Mouse (Mus musculus) forelimb bud, embryonic 11.5 days (tissue): Measurements from ENCODE around the gene Appbp2.

Experiments
- DNase-seq: peaks from one replicate; pipeline ENCODE4 v3.0.0-alpha.2; 2012; ENCODE audit warnings: low read depth, low spot score

Gene Appbp2

DNA sequence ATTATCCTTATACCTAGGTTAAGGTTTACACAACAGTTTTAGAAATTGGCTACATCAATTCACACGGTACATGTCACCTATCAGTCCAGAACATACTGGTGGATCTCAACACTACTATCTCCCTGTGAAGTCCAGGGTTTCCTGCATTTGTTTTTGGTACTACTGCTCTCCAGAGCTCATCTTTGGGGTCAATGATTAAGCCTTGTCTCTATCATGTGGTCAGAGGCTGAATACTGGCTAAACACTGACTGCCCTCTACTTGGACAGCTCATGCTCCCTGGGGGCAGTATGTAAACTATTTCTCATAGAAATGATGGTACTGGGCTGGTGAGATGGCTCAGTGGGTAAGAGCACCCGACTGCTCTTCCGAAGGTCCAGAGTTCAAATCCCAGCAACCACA lies 11.7 kb downstream of the Appbp2 start:
- DNase-seq, result no peak

DNA sequence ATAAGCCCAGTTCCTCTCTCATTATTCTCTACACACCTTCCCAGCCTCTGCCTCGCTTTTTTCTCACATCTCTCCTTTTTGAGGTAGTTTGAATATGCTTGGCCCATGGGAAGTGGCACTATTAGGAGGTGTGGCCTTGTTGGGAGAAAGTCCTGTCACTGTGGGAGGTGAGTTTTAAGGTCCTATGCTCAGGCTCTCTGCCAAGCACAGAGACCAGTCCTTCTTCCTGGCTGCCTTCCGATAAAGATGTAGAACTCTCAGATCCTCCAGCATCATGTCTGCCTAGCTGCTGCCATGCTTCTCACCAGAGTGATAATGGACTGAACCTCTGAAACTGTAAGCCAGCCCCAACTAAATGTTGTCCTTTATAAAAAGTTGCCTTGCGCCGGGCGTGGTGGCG lies 12.4 kb downstream of the Appbp2 start:
- no peak for DNase-seq

DNA sequence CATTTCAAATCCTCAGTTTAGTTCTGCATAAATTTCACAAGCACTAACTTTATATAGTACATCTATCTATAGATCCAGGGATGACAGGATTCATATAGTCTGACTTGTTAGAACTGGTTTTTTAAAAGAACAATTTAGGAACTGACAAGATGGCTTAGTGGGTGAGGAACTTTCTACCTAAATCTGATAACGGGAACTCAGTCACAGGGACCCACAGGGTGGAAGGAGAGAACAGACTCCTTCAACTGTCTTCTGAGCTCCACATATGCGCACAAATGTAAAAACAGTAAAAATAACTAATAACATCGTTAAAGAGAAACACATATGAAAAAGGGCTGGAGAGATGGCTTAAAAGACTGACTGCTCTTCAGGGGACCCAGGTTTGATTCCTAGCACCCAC lies 15.9 kb downstream of the Appbp2 start:
- DNase-seq, result no peak

DNA sequence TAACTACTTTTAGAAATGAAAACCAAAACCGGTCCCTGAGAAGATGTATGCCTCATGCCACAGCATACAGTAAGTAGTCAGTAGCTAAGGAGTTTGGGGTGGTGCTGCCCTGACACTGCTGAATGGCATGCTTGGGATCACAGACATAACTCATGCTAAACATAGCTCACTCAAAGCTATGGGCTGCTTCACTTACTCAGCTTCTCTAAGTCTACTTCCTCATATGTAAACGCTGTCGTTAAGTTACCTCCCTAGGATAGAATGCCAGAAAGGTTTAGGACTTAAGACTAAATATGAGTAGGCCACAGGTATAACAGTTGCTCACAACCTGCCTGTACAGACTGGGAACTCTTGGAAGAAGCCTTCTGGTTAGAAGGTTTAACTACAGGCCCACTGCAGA lies 20.3 kb downstream of the Appbp2 start:
- DNase-seq, result no peak

DNA sequence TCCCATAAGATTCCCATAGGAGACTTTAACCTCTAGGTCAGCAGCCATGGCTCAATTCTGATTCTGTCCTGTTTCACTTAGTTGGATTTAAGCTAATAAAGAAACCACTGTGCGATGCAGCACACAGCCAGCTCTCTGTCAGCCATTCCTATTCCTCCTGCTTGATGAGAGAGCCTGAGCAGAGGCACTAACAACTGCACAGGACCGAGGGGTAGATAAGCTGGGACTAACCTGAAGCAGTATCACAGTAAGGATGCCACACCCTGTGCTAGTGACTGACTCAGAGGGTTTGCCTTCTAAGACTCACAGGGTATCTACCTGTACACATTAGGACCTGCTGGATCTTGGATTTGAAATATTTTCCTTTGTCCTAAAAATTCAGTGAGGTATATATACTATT lies 21.7 kb downstream of the Appbp2 start:
- no peak for DNase-seq

DNA sequence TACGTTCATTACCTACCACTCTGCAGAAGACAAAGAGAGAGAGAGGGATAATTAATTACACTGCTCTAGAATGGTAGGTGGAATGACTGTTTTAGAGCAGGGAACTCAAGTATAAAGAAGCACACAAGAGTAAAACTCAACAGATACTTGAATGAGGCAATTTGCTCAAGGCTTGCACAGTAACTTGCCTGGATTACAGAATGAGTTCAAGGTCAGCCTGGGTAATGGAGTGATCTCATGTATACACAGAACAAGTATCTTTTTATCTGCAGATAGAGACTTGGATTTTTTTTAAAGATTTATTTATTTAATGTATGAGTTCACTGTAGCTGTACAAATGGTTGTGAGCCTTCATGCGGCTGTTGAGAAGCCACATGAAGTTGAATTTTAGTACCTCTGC lies 23.8 kb downstream of the Appbp2 start:
- no peak for DNase-seq

DNA sequence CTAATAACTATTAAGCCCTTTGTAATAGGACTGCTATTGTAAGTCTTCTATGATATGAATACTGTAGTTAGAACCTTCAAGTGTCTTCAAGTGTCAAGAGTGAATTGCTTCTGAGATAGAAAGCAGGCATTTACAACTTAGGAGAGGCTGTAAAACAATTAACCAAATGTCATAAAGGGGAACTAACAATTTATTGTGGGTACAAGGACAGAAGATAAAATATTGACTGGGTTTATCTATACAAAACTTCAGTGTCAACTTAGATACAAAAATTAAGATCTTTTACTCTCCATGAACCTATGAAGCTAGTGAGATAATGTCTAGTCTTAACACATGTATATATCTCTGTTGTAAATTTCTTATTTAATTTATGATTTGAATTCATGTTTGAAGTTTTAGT lies 28.7 kb downstream of the Appbp2 start:
- DNase-seq, result no peak

DNA sequence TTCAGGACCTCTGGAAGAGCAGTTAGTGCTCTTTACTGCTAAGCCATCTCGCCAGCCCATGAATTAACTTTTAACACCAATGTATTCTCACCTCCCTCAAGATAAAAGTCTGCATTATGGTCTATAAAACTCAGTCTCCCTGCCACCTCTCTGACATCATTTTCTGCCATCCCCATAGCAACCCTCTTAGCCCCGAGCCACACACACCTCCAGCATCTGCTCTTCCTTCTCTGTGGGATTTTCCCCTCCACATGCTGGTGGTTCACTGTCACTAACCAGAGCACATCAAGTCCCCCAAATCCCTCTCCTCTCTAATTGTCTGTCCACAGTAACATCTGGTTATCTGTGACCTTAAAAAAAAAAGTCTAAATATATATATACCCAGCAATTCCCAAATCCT lies 36.0 kb downstream of the Appbp2 start:
- DNase-seq, result no peak

DNA sequence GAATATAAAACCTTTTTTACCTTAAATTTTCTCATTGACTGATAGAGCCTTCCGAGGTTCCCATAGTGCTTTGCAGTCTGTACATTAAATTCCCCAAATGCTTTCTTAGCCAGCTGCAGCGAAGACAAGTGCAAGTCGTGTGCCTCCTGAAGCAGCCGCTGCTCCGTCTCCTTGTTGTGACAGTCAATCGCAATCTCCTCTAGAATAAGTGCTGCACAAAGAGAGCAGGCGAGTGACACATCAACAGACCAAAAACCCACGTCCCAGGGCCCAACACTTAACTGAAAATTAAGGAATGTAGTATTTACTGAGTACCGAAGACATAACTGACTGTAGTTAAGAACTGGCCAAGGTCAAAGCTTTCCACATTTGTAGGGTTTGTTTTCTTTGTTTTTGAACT lies 38.9 kb downstream of the Appbp2 start:
- no peak for DNase-seq

DNA sequence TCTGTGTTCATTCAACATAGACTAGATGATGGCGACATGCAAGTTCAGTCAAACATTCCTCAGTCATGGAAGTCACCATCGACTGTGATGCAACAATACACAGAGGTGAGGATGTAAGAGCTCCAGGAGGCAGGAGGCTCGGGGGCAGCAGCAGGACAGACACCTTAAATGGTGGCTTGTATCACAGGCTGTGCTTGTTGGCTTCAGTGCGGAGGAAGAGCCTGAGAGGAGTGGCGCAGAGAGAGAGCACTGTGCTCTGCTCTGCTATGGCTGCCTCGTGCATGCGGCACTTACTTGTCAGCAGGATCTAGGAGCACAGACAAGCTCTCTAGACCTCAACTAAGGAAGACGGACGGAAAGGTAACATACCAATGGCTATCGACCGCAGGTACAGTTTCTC lies 40.7 kb downstream of the Appbp2 start:
- DNase-seq, result no peak

DNA sequence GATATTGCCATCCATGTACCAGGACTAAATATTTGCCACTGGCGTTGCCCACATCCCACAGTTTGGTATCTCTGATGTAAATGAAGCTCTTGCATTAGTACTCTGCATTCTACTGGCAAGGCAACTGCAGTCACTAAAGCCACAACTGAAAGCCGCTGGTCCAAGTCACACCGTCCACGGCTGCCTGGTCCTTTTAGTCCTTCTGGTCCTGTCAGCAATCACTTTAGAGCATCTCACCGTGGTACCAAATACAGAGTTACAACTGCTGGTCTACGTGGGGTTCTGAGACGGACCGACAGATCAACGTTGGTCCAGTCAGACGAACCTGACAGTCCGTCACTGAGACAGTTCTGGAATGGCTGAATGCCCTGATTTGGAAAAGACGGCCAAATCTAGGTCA lies 44.2 kb downstream of the Appbp2 start:
- DNase-seq, result no peak

DNA sequence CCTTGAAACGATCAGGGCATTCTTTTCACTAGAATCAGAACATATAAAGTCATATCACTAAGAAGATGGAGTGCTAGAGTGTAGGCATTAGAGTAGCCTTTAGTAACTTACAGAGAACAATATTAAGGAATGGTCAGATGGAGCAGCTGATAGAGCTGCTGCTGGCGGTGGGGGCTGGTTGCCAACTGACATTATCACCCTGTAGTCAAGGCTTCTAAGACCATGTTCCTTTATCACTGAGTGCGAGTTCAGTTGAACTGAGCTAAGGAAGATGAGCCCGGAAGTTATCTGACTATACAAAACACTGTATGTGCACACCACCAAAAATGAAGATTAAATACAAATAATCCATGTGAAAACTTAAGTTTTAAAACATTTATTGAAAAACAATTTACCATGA lies 45.8 kb downstream of the Appbp2 start:
- DNase-seq, result no peak

DNA sequence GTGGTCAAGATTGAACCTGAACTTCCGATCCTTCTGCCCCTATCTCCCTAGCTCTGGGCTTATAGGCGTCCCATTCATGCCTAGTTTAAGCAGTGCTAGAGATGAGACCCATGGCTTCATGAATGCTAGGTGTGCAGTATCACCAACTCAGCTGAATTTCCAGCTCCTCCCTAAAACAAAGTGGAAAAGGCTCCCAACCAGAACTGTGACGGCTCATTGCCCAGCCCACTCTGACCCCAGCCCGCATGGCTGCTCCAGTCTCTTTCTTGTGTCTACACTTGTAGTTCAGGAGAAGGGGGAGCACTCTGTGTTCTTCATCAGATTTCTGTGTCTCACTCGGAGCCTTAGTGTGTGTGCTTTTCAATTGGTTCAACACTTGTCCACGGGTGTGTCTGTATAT lies 50.1 kb downstream of the Appbp2 start:
- no peak for DNase-seq

DNA sequence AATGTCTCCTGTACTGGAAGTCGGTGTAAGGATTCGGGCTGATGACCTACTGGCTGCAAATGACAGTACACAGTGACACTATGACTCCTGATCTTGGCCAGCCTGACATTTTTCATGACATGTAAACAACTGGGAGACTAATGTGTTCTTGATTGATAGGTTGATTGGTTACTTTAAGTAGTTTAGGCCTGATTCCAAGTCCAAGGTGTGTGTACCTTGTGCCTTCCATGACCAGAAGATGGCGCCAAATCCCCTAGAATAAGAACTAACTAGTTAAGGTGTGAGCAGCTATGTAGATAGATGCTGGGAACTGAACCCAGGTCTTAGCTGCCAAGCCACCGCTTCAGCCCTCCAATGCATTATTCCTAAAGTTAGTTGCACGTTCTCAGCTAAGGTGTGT lies 50.8 kb downstream of the Appbp2 start:
- peak; percentile 50 for DNase-seq

DNA sequence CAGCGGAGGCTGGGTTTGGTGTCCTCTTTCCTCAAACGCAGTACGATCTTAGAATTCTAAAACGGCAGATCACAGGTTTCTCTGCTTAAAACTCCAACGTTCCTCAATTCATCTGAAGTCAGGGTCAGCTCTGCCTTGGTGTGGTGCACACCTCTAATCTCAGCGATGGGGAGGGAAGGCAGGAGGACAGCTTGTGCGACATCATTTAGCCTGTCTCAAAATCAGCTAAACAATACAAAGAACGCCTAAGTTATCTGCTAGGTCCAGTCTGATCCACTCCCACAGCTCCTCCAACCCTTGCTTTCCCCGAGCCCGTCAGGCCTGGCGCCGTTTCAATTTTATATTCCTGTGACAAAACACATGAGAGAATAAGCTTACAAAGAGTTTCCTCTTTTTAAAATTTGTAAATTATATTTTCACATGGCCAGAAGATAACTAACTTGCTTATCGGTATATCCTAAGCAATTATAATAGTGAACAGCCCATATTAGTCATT lies 51.6 kb downstream of the Appbp2 start:
- DNase-seq, result no peak

DNA sequence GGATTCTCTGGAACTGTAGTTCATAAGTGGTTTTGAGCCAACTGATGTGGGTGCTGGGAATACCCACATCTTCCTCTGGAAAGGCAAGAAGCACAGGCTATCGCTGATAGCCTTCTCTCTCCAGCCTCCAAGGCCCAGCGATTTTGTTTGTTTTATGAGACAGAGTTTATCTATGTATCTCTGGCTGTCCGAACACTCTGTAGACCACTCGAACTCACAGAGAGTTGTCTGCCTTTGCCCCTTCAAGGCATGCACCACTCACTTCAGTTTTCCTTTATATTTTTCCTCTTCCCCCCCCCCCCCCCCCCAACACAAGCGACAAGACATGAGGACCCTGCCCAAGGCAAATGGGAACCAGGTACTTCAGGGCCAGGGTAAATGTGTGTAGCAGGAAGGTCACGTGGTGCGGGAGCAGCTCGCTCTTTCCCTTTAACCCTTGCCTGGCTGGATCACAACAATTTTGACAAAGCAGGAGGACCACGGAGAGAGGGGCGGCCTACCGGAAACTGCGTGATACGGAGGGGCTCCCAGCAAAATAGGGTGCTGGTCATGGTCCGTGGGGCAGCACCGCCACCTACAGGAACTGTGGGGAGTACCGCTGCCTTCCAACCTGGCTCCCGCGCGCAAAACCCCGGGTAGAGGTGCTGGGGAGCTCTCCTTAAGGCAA lies 52.2 kb downstream of the Appbp2 start:
- peak; percentile 89 for DNase-seq

DNA sequence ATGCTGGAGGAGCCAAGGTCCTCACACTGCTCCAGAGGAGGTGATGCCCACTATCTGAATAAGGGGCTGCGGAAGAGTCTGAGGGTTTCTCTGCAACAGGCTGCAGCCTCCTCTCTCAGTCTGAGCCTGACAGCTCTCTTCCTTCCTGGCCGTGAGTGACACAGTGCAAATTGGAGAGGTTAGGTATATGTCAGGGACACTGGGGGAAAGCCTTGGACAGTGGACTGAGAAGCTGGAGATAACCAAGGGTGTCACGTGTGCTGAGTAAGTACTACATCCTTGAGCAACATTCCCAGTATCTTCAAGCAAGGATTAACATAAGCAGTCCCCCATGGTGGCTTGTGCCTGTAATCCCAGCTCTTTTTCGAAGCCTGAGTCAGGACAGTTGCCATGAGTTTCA lies 56.5 kb downstream of the Appbp2 start:
- no peak for DNase-seq

DNA sequence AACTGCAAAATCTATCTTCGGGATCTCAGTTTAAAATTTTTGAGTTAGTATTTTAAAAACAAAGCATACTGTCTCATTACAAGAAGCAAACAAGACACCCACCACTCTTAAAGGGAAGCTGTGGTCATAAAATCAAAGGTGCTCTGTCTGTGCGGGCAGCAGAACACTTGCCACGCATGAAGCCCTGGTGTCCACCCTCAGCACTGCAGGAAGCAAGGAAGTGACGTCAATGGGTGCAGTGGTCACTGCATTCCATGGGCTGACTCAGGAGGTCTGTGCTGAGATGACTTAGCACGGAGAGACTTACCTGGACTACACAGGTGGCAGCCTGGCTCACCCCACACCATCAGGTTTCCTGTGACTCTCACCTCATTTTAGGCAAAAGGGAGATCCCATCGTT lies 57.2 kb downstream of the Appbp2 start:
- DNase-seq, result no peak

DNA sequence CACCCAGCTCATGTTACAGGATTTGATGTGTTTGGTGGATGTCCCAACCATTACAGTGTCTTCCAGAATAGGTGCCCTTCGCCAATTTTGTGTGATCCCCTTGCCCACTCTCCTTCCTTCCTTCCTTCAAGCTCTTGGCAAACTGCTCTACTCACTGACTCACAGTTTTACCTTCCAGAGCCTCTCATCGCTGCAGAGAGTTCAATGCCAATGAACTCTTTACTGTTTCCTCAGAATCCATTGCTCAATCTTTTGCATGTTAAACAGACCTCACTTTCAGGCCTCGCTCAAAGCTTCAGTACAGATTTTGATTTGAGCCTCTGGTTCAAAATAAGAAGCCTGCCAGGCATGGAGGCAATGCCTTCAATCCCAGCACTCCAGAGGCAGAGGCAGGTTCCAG lies 59.0 kb downstream of the Appbp2 start:
- DNase-seq, result no peak

DNA sequence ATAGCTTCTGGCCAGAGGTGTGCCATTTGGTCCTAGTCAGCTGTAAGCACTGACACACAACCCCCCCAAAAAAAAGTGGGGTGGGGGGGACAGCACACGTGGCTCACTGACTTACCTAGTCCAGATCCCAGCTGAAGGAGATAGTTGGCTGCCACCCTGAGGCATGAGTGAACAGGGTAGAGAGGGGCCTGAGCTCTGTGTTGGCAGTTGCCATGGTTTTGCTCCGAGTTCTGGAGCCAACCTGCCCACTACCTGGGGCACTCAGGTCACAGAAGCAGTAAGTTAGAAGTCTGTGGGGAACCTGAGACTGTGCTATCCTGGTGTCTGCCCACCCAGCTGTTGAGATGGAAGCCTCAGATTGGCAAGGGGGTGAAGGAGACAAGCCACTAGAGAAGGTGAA lies 64.1 kb downstream of the Appbp2 start:
- DNase-seq, result no peak

DNA sequence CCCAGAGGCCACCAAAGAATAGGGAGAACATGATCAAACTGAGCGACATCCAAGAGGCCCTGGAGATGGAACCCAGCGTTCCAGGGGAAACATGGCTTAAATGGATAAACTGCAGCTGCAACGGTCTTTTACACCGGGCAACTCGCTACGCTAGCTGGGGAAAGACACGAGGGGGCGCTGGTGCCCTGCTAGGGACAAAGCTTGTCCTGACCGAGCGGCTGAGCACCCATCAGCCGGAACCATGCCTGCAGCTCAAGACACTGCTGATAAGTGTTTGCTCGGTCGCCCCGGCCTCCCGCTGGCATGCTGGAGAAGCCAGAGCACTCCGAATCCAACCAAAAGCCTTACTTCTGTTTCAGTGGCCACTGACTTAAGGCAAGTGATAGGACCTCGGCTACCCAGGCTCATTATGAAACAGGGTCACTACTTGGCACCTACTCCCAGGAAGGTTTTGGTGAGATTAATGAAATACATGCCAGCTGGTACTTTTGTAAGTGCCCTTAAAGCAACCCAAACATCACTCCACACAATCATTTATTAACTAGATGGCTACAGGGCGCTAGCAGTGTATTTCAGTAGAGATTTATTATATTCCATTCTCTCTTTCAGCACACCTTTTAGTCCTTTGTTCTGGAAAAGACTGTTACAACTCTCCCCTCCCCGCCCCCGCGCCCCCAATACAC lies 64.7 kb downstream of the Appbp2 start, which contains the start of gene 1700125H20Rik:
1700125H20Rik (plus strand) TSS at position 347 of the 683 bp plus-strand sequence.
- DNase-seq, result peak; percentile 87

DNA sequence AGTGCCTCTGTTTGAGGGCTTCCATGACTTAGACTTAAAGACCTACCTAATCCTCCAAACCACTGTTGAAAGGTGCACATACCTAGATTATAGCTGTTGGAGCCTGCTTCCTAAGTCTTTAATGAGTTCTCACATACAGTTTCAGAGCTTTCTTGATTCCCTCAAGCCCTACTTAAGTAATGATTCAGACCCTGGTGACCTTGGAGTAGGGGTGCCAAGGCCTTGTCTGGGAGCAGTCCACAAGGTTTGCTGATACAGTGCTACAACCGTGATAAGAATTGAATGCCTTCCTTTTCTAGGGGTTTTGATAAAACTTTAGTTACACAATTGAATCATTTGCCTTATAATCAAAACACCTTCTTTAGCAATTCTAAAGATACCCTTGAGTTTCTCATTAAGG lies 67.4 kb downstream of the Appbp2 start:
- no peak for DNase-seq

DNA sequence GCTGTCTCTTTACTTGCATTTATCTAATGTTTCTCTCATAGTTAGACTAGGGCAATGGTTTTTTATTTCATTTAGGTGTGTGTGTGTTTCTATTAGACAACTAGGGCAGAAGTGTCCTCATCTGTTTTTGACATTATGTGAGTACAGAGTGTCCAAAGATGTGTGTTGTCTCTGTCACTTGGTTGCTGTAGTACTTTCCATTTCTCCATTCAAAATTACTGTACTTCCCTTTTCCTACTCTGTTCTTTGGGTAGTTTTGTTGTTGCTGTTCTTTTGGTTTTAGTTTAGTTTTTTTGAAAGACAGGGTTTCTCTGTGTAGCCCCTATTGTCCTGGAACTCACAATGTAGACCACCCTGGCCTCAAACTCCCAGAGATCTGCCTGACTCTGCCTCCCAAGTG lies 70.6 kb downstream of the Appbp2 start:
- DNase-seq, result no peak
